Mouse (Mus musculus): ENCODE measurements around the gene Rdh1. TPM values are rescaled to one million over a fixed set of nuclear protein-coding genes. Genes with fewer than 3 reads are reported as not detected.
"Not testable (repeated sequence)": the region's sequence is repeated elsewhere in the genome, so short reads cannot be mapped to it uniquely, and the experiment has no call there.

Gene Rdh1
- polyA plus RNA-seq, 1 experiment from 2014 or later: not detected

DNA sequence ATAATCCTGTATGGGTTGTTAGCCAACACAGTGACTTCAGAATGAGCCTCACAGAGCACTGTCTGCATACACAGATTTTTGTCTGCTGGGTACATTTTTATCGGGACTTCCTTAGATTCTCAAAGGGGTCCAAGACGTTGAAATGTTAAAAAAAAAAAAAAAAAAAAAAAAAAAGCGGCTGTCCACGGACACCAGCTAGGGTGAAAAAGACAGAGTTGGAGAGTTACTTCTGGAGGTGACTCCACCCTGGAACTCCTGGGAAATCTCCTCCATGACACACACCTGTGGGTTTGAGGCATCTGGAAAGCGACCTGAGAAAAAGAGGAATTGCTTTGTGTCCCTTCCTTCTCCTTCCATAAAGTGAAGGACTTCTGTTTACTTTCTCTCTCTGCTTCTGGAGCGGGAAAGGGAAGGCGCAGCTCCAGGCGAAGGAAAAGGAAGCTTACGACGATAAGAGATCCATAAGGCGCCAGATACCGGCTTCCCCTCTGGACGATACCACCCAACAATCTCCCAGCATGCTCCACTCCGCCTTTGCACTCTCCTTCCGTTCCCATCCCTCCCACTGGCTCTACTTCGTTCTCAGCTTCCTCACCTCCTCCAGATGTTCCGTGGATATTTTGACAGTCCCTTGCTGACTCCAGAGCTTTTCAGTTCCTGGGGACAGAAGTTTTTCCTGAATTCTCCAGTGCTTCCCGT, 3.6 kb upstream of the Rdh1 start:
- H3K27me3 ChIP-seq (ENCODE audit: control insufficient read depth, insufficient read depth, low read length): no peaks in the 10 kb centered on the region
- H3K4me3 ChIP-seq (ENCODE audit: low read depth, low read length): no peak overlapping the region
- H3K36me3 ChIP-seq (ENCODE audit: control insufficient read depth, insufficient read depth, low read length): no peaks in the 10 kb centered on the region
- peak overlapping the region; percentile 19; the same call in 1 of the 2 replicates for H3K4me2 ChIP-seq
- no peak overlapping the region for H3K27ac ChIP-seq (ENCODE audit: low read depth, low read length)
- H3K9ac ChIP-seq (ENCODE audit: low read length): no peak overlapping the region
- ATAC-seq (ENCODE audit: low FRiP score): no peak
- 58% methylated on average over 17 of the region's 18 CpGs for WGBS
- no peaks in the 10 kb centered on the region for H3K9me3 ChIP-seq (ENCODE audit: control insufficient read depth, low read length)
- DNase-seq (ENCODE audit: low spot score, missing footprints): no peak
- H3K4me1 ChIP-seq (ENCODE audit: control insufficient read depth, insufficient read depth, low read length): no peaks in the 10 kb centered on the region

DNA sequence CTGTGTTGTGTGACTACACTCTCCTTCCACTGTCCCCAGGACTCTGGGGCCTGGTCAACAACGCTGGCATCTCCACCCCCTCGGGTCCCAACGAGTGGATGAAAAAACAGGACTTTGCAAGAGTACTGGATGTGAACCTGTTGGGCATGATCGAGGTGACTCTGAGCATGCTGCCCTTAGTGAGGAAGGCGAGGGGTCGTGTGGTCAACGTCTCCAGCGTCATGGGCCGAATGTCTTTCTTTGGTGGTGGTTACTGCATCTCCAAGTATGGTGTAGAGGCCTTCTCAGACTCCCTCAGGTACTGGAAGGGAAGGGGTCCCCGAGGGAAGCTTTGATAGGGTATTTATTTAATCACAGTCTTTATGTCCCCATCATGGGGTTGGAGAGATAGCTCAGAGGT, 3.4 kb downstream of the Rdh1 start:
- H3K4me3 ChIP-seq (ENCODE audit: low read depth, low read length); ATAC-seq (ENCODE audit: low FRiP score); H3K9ac ChIP-seq (ENCODE audit: low read length); DNase-seq (ENCODE audit: low spot score, missing footprints); H3K27me3 ChIP-seq (ENCODE audit: control insufficient read depth, insufficient read depth, low read length); H3K4me2 ChIP-seq; H3K4me1 ChIP-seq (ENCODE audit: control insufficient read depth, insufficient read depth, low read length); H3K9me3 ChIP-seq (ENCODE audit: control insufficient read depth, low read length); H3K36me3 ChIP-seq (ENCODE audit: control insufficient read depth, insufficient read depth, low read length); H3K27ac ChIP-seq (ENCODE audit: low read depth, low read length): not testable (repeated sequence)
- 89% methylated on average over 10 of the region's 10 CpGs for WGBS

GRCm38 (mm10) chr10:127763914-127764680, 4.6 kb downstream of the Rdh1 start:
- Histone ChIP-seq H3K4me1 (ENCODE audit: control insufficient read depth, insufficient read depth, low read length) (no peaks in the 10 kb centered on the region), H3K4me3 (ENCODE audit: low read depth, low read length) (no peak overlapping the region), H3K4me2 (no peak overlapping the region), H3K36me3 (ENCODE audit: control insufficient read depth, insufficient read depth, low read length) (no peaks in the 10 kb centered on the region), H3K9ac (ENCODE audit: low read length) (no peak overlapping the region), H3K9me3 (ENCODE audit: control insufficient read depth, low read length) (no peaks in the 10 kb centered on the region), H3K27ac (ENCODE audit: low read depth, low read length) (no peak overlapping the region), H3K27me3 (ENCODE audit: control insufficient read depth, insufficient read depth, low read length) (no peaks in the 10 kb centered on the region)
- WGBS: 71% methylated on average over 12 of the region's 12 CpGs
- DNase-seq (ENCODE audit: low spot score, missing footprints) (no peak), ATAC-seq (ENCODE audit: low FRiP score) (no peak)

GRCm38 (mm10) chr10:127766564-127766963, 7.0 kb downstream of the Rdh1 start:
- Histone ChIP-seq H3K4me2 (no peak overlapping the region), H3K4me1 (ENCODE audit: control insufficient read depth, insufficient read depth, low read length) (no peaks in the 10 kb centered on the region), H3K9me3 (ENCODE audit: control insufficient read depth, low read length) (no peaks in the 10 kb centered on the region), H3K27ac (ENCODE audit: low read depth, low read length) (no peak overlapping the region), H3K9ac (ENCODE audit: low read length) (no peak overlapping the region), H3K36me3 (ENCODE audit: control insufficient read depth, insufficient read depth, low read length) (no peaks in the 10 kb centered on the region), H3K27me3 (ENCODE audit: control insufficient read depth, insufficient read depth, low read length) (no peaks in the 10 kb centered on the region), H3K4me3 (ENCODE audit: low read depth, low read length) (no peak overlapping the region)
- ATAC-seq (ENCODE audit: low FRiP score): no peak
- no peak for DNase-seq (ENCODE audit: low spot score, missing footprints)
- 83% methylated on average over 1 of the region's 1 CpGs for WGBS

DNA sequence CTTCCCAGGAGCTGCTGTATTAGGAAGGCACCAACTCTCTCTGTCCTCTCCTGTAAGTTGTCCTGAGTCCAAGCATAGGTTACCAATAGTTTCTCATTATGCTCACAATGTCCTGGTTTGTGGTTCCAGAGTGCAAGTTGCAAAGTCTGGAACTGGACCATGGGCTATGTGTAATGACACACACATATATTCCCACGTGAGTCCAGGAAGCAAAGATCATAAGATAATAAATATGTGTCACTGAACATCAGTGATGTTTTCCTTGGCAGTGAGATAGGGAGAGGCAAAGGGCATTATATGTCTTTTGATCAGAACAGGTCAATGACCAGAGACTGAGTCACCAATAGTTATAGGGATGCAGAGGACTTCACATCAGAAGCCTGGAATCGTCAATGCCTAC, 16.5 kb downstream of the Rdh1 start, which contains the start of gene Rdh9:
TSS of gene Rdh9 (plus strand) at position 376 of the 400 bp plus-strand sequence.
- ATAC-seq (ENCODE audit: low FRiP score): no peak
- Histone ChIP-seq H3K27me3 (ENCODE audit: control insufficient read depth, insufficient read depth, low read length) (no peaks in the 10 kb centered on the region), H3K36me3 (ENCODE audit: control insufficient read depth, insufficient read depth, low read length) (no peaks in the 10 kb centered on the region), H3K4me2 (no peak within 1 kb of the TSS), H3K9ac (ENCODE audit: low read length) (no peak within 1 kb of the TSS), H3K4me3 (ENCODE audit: low read depth, low read length) (no peak within 1 kb of the TSS), H3K27ac (ENCODE audit: low read depth, low read length) (no peak within 1 kb of the TSS), H3K9me3 (ENCODE audit: control insufficient read depth, low read length) (no peaks in the 10 kb centered on the region), H3K4me1 (ENCODE audit: control insufficient read depth, insufficient read depth, low read length) (no peaks in the 10 kb centered on the region)
- 79% methylated on average over 2 of the region's 2 CpGs for WGBS
- no peak for DNase-seq (ENCODE audit: low spot score, missing footprints)

- not testable (repeated sequence) for H3K4me1 ChIP-seq (ENCODE audit: control insufficient read depth, insufficient read depth, low read length); H3K27me3 ChIP-seq (ENCODE audit: control insufficient read depth, insufficient read depth, low read length); H3K9me3 ChIP-seq (ENCODE audit: control insufficient read depth, low read length); H3K9ac ChIP-seq (ENCODE audit: low read length); H3K27ac ChIP-seq (ENCODE audit: low read depth, low read length); H3K4me3 ChIP-seq (ENCODE audit: low read depth, low read length); H3K4me2 ChIP-seq; ATAC-seq (ENCODE audit: low FRiP score); DNase-seq (ENCODE audit: low spot score, missing footprints); H3K36me3 ChIP-seq (ENCODE audit: control insufficient read depth, insufficient read depth, low read length)
- 96% methylated on average over 17 of the region's 17 CpGs for WGBS
Measured at GRCm38 (mm10) chr10:127782321-127782720, 22.8 kb downstream of the Rdh1 start.

DNA sequence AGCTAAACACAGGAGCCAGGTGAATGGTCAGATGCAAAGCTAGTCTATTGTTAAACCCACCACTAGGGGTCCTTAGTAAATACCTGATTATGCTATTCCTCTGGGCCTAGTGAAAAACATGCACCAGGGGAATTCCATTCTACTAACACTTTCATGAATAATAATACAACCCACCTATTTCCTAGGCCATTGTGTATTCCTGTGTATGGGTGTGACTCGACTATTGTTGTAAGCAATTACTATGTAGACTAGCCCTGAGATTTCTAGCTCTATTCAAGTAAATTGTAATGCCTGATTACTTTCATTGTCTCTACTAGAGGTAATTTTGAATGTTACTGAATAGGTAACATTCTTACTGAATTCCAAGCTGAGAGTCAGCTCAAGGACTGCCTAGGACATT, 25.9 kb downstream of the Rdh1 start:
- not testable (repeated sequence) for H3K27ac ChIP-seq (ENCODE audit: low read depth, low read length); H3K4me3 ChIP-seq (ENCODE audit: low read depth, low read length); ATAC-seq (ENCODE audit: low FRiP score); H3K9me3 ChIP-seq (ENCODE audit: control insufficient read depth, low read length); H3K4me1 ChIP-seq (ENCODE audit: control insufficient read depth, insufficient read depth, low read length); H3K4me2 ChIP-seq; DNase-seq (ENCODE audit: low spot score, missing footprints); H3K36me3 ChIP-seq (ENCODE audit: control insufficient read depth, insufficient read depth, low read length); H3K9ac ChIP-seq (ENCODE audit: low read length); H3K27me3 ChIP-seq (ENCODE audit: control insufficient read depth, insufficient read depth, low read length)
- WGBS: 85% methylated on average over 1 of the region's 1 CpGs

DNA sequence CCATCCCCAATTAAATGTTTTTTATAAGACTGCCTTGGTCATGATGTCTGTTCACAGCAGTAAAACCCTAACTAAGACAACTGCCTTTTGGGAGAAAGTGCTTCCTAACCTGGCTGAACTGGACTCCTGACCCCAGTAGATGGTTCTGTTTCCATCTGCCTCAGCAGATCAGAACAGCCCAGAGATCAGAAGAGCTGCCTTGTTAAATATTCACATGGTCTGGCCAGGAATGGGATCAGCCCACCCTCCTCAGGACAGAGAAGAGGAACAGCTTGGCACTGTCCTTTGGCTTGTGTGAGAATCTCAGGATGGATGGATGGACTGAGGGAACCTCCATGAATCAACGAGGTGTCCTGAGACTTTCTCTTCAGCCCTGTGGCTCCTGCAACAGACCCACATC, 39.8 kb downstream of the Rdh1 start:
- 80% methylated on average over 1 of the region's 1 CpGs for WGBS
- H3K27ac ChIP-seq (ENCODE audit: low read depth, low read length): no peak overlapping the region
- H3K4me1 ChIP-seq (ENCODE audit: control insufficient read depth, insufficient read depth, low read length): no peaks in the 10 kb centered on the region
- H3K4me2 ChIP-seq: no peak overlapping the region
- ATAC-seq (ENCODE audit: low FRiP score) (no peak), DNase-seq (ENCODE audit: low spot score, missing footprints) (no peak)
- no peak overlapping the region for H3K9ac ChIP-seq (ENCODE audit: low read length)
- H3K36me3 ChIP-seq (ENCODE audit: control insufficient read depth, insufficient read depth, low read length): no peaks in the 10 kb centered on the region
- no peak overlapping the region for H3K4me3 ChIP-seq (ENCODE audit: low read depth, low read length)
- H3K9me3 ChIP-seq (ENCODE audit: control insufficient read depth, low read length): no peaks in the 10 kb centered on the region
- no peaks in the 10 kb centered on the region for H3K27me3 ChIP-seq (ENCODE audit: control insufficient read depth, insufficient read depth, low read length)

- H3K27ac ChIP-seq (ENCODE audit: low read depth, low read length): no peak within 1 kb of the TSS
Measured at GRCm38 (mm10) chr10:127800891-127801290, 41.4 kb downstream of the Rdh1 start, which contains the start of gene Rdh16. Gene Rdh16, plus strand, starts transcription at chr10:127801152.

More at GRCm38 (mm10) chr10:127800891-127801290, 41.4 kb downstream of the Rdh1 start, which contains the start of gene Rdh16:
- no peak within 1 kb of the TSS for H3K9ac ChIP-seq (ENCODE audit: low read length)
- H3K36me3 ChIP-seq (ENCODE audit: control insufficient read depth, insufficient read depth, low read length): no peaks in the 10 kb centered on the region
- 85% methylated on average over 6 of the region's 6 CpGs for WGBS
- H3K9me3 ChIP-seq (ENCODE audit: control insufficient read depth, low read length): no peaks in the 10 kb centered on the region
- ATAC-seq (ENCODE audit: low FRiP score) (no peak), DNase-seq (ENCODE audit: low spot score, missing footprints) (no peak)
- no peaks in the 10 kb centered on the region for H3K4me1 ChIP-seq (ENCODE audit: control insufficient read depth, insufficient read depth, low read length)
- H3K27me3 ChIP-seq (ENCODE audit: control insufficient read depth, insufficient read depth, low read length): no peaks in the 10 kb centered on the region
- no peak within 1 kb of the TSS for H3K4me3 ChIP-seq (ENCODE audit: low read depth, low read length)
- H3K4me2 ChIP-seq: no peak within 1 kb of the TSS
